Mouse (Mus musculus) neural tube, embryonic 13.5 days (tissue): ENCODE results near the gene Gatad1. TPM values are rescaled to one million over a fixed set of nuclear protein-coding genes. Genes with fewer than 3 reads are reported as not detected.

ENCODE experiments used
- ATAC-seq: fragments of 200-750 bp; cut with Nextera tagmentation; 2 replicates; pipeline ENCODE4 v1.8.0; 2017; ENCODE audit warnings: low read depth, mild to moderate bottlenecking, moderate TSS enrichment, moderate library complexity
- H3K27ac ChIP-seq: fragments of 300-500 bp; sonication (generic); replicated peaks from 2 replicates; pipeline ENCODE4 v1.5.1; 2015; ENCODE audit warnings: moderate library complexity, mild to moderate bottlenecking, inconsistent platforms
- H3K27me3 ChIP-seq: fragments of 300-500 bp; sonication (generic); 2 replicates; pipeline ENCODE4 v1.6.1; 2015; ENCODE audit warnings: mild to moderate bottlenecking, inconsistent platforms
- H3K36me3 ChIP-seq: fragments of 300-500 bp; sonication (generic); 2 replicates; pipeline ENCODE4 v1.6.1; 2015; ENCODE audit warnings: mild to moderate bottlenecking, inconsistent platforms
- H3K4me1 ChIP-seq: fragments of 300-500 bp; sonication (generic); replicated peaks from 2 replicates; pipeline ENCODE4 v1.6.1; 2015; ENCODE audit warnings: inconsistent platforms
- H3K4me2 ChIP-seq: fragments of 300-500 bp; sonication (generic); 2 replicates; pipeline ENCODE4 v1.6.1; 2015; ENCODE audit warnings: inconsistent platforms, mild to moderate bottlenecking, moderate library complexity
- H3K4me3 ChIP-seq: fragments of 300-500 bp; sonication (generic); 2 replicates; pipeline ENCODE4 v1.5.1; 2015; ENCODE audit warnings: mild to moderate bottlenecking, inconsistent platforms
- H3K9ac ChIP-seq: fragments of 300-500 bp; sonication (generic); 2 replicates; pipeline ENCODE4 v1.6.1; 2015; ENCODE audit warnings: moderate library complexity, mild to moderate bottlenecking, inconsistent platforms
- H3K9me3 ChIP-seq: fragments of 300-500 bp; sonication (generic); 2 replicates; pipeline ENCODE4 v1.6.1; 2016; ENCODE audit warnings: inconsistent platforms
- WGBS: fragments of 180-500 bp; shearing (Covaris S2); methylation state at CpG from one replicate; pipeline ENCODE4 v1.1.7; 2015; 5-methylcytosine and 5-hydroxymethylcytosine counted together
- polyA plus RNA-seq: library from polyadenylated mRNA; unstranded; fragments of >200 nt; fragmentation: Nextera tagmentation; extraction: Ambion mirVana; gene quantifications from 2 replicates; pipeline ENCODE4 v1.2.1, GENCODE M21; 2015

Gene Gatad1
- 68.8 TPM in 2 replicates for polyA plus RNA-seq

DNA sequence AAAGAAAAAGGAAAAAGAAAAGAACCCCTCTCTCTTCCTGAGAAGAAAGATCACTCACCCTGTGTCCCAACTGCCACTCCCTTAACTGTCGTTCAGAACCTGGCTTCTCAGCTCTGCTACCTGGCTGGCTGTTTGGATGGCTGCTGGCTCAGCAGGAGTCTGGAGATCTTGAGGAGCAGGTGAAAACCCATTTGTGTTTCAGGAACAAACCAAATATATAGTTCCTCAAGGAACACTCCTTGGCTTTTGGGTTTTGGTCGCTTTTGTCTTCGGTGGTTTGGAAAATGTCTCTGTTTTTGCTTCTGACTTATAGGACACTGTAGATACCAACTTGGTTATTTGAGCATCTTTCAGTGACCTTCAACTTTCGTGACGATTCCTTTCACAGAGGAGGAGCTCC lies at the start of gene Gatad1:
Gene Gatad1 (minus strand): TSS at position 101 of the 400 bp plus-strand sequence.
- H3K4me3 ChIP-seq, result no peak within 1 kb of the TSS
- H3K9me3 ChIP-seq, result no peaks in the 10 kb centered on the region
- H3K27me3 ChIP-seq, result no peaks in the 10 kb centered on the region
- no peaks in the 10 kb centered on the region for H3K36me3 ChIP-seq
- H3K9ac ChIP-seq, result no peak within 1 kb of the TSS
- no peak within 1 kb of the TSS for H3K4me2 ChIP-seq
- no peak for ATAC-seq
- H3K4me1 ChIP-seq, result no peaks in the 10 kb centered on the region
- 77% methylated on average over 5 of the region's 5 CpGs for WGBS
- H3K27ac ChIP-seq, result no peak within 1 kb of the TSS

DNA sequence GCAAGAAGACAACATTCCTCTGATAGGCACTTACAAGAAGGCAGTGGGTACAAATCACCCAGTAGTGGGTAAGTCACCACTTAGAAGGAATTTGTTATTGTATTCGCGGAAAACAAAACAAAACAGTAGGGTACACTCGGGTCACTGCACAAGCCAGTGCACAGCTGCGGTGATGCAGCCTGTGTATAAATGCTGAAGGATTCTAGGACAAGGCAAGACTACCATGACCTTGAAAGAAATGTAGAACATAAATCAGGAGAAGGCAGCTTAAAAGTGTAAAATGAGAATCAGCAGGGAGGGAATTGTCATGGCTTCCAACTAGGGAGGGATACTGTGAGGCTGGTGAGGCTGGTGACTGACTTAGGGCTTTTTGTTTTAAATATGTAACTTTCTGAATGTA lies 45.2 kb upstream of the Gatad1 start:
- Histone ChIP-seq H3K9me3 (peaks cover 3% of the 10 kb centered on the region; the same call in 1 of the 2 replicates), H3K27me3 (no peaks in the 10 kb centered on the region), H3K4me1 (no peaks in the 10 kb centered on the region), H3K36me3 (peaks cover 58% of the 10 kb centered on the region), H3K4me3 (no peak overlapping the region), H3K9ac (no peak overlapping the region), H3K27ac (no peak overlapping the region), H3K4me2 (no peak overlapping the region)
- no peak for ATAC-seq
- WGBS, result 33% methylated on average over 4 of the region's 4 CpGs

DNA sequence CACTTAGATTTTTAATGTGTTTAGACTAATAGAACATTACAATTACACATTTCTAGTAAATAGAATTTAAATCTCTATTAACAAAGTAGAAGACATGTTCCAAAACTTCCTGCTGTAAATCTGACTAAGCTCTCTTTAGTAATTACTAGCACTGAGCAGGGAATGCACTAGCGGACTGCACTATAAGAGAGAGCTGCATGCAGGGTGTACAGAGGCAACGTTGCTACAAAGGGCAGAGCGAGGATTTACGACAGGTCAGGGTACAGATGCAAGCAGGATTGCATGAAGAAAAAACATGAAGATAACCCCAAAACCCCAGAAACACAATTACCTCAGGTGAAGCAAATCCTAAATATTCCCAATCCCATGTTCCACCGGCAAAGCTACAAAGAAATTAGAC lies 43.0 kb upstream of the Gatad1 start:
- Histone ChIP-seq H3K4me2 (no peak overlapping the region), H3K36me3 (peaks cover 70% of the 10 kb centered on the region), H3K27me3 (no peaks in the 10 kb centered on the region), H3K4me1 (no peaks in the 10 kb centered on the region), H3K27ac (no peak overlapping the region), H3K9ac (no peak overlapping the region), H3K9me3 (peaks cover 3% of the 10 kb centered on the region; the same call in 1 of the 2 replicates), H3K4me3 (no peak overlapping the region)
- 74% methylated on average over 5 of the region's 5 CpGs for WGBS
- no peak for ATAC-seq

- Histone ChIP-seq H3K27ac (no peak overlapping the region), H3K4me3 (no peak overlapping the region), H3K4me1 (no peaks in the 10 kb centered on the region), H3K9me3 (peaks cover 3% of the 10 kb centered on the region; the same call in 1 of the 2 replicates), H3K4me2 (no peak overlapping the region), H3K9ac (no peak overlapping the region), H3K36me3 (peaks cover 85% of the 10 kb centered on the region), H3K27me3 (no peaks in the 10 kb centered on the region)
- 79% methylated on average over 3 of the region's 3 CpGs for WGBS
- ATAC-seq, result no peak
Measured at GRCm38 (mm10) chr5:3696031-3696430, 39.0 kb upstream of the Gatad1 start.

DNA sequence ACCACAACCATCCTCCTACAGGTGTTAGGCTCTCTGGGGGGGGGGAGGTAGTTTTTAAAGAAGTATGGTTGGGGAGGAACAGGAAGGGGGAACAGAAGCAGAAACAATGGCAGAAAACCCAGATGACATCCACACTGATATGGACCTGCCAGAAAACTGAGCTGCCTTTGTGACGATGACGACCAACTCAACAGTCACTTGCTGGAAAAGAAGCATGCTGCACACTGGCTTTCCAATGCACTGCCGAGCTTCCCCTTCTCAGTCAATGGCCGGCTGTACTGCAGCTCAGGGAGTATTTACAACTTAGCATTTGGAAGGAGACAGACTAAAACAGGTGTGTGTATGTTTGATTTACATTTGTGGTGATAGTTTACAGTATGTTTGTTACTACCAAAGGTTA lies 38.2 kb upstream of the Gatad1 start:
- no peak overlapping the region for H3K27ac ChIP-seq
- H3K27me3 ChIP-seq, result no peaks in the 10 kb centered on the region
- H3K4me2 ChIP-seq, result no peak overlapping the region
- H3K9ac ChIP-seq, result no peak overlapping the region
- no peak for ATAC-seq
- H3K4me1 ChIP-seq, result no peaks in the 10 kb centered on the region
- peaks cover 81% of the 10 kb centered on the region for H3K36me3 ChIP-seq
- 88% methylated on average over 4 of the region's 4 CpGs for WGBS
- peaks cover 3% of the 10 kb centered on the region; the same call in 1 of the 2 replicates for H3K9me3 ChIP-seq
- H3K4me3 ChIP-seq, result no peak overlapping the region

DNA sequence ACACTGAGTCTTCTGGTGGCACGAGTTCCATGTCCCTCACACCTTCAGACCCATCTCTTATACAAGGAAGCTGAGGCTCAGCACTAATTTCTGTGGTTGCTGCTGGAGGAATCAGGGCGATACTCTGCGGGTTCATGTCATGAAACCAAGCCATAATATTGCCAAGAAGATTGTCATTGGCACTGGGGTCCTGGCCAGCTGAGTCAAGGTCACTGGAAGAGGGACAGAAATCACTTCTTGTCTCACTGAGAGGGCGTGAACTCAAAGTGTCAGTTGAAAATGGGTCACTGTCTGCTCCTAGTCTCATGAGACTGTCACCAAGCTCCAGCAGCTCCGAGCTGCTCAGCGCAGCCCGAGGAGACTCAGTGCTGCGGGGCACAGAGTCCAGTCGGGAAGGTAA lies 36.0 kb upstream of the Gatad1 start:
- Histone ChIP-seq H3K9me3 (peaks cover under 1% of the 10 kb centered on the region; the same call in 1 of the 2 replicates), H3K27me3 (no peaks in the 10 kb centered on the region), H3K4me1 (no peaks in the 10 kb centered on the region), H3K36me3 (peaks cover 85% of the 10 kb centered on the region), H3K4me2 (no peak overlapping the region), H3K4me3 (no peak overlapping the region), H3K9ac (no peak overlapping the region), H3K27ac (no peak overlapping the region)
- no peak for ATAC-seq
- WGBS, result 96% methylated on average over 9 of the region's 9 CpGs

- Histone ChIP-seq H3K9ac (no peak overlapping the region), H3K36me3 (peaks cover 74% of the 10 kb centered on the region)
- WGBS, result 97% methylated on average over 3 of the region's 3 CpGs
Measured at GRCm38 (mm10) chr5:3691283-3691682, 34.3 kb upstream of the Gatad1 start.

GRCm38 (mm10) chr5:3688298-3688697 lies 31.3 kb upstream of the Gatad1 start:
- 93% methylated on average over 8 of the region's 8 CpGs for WGBS
- no peak for ATAC-seq
- no peaks in the 10 kb centered on the region for H3K9me3 ChIP-seq

More at GRCm38 (mm10) chr5:3691283-3691682, 34.3 kb upstream of the Gatad1 start:
- ATAC-seq, result no peak
- no peaks in the 10 kb centered on the region for H3K9me3 ChIP-seq
- H3K4me2 ChIP-seq, result no peak overlapping the region
- no peaks in the 10 kb centered on the region for H3K4me1 ChIP-seq
- H3K4me3 ChIP-seq, result no peak overlapping the region
- no peak overlapping the region for H3K27ac ChIP-seq
- H3K27me3 ChIP-seq, result no peaks in the 10 kb centered on the region

GRCm38 (mm10) chr5:3669938-3670554 lies 13.1 kb upstream of the Gatad1 start:
- 93% methylated on average over 6 of the region's 6 CpGs for WGBS
- Histone ChIP-seq H3K9me3 (no peaks in the 10 kb centered on the region), H3K4me2 (no peak overlapping the region), H3K9ac (no peak overlapping the region), H3K4me1 (no peaks in the 10 kb centered on the region), H3K36me3 (no peaks in the 10 kb centered on the region), H3K27ac (no peak overlapping the region), H3K27me3 (no peaks in the 10 kb centered on the region), H3K4me3 (no peak overlapping the region)
- no peak for ATAC-seq

More at GRCm38 (mm10) chr5:3688298-3688697, 31.3 kb upstream of the Gatad1 start:
- Histone ChIP-seq H3K27ac (no peak overlapping the region), H3K9ac (no peak overlapping the region), H3K4me3 (no peak overlapping the region), H3K4me2 (no peak overlapping the region), H3K36me3 (peaks cover 47% of the 10 kb centered on the region), H3K27me3 (no peaks in the 10 kb centered on the region), H3K4me1 (no peaks in the 10 kb centered on the region)

GRCm38 (mm10) chr5:3666585-3666984 lies 9.6 kb upstream of the Gatad1 start:
- Histone ChIP-seq H3K9ac (no peak overlapping the region), H3K27ac (no peak overlapping the region), H3K4me3 (no peak overlapping the region), H3K4me2 (no peak overlapping the region), H3K36me3 (no peaks in the 10 kb centered on the region), H3K4me1 (no peaks in the 10 kb centered on the region), H3K27me3 (no peaks in the 10 kb centered on the region), H3K9me3 (no peaks in the 10 kb centered on the region)
- WGBS, result 88% methylated on average over 12 of the region's 12 CpGs
- ATAC-seq, result no peak

DNA sequence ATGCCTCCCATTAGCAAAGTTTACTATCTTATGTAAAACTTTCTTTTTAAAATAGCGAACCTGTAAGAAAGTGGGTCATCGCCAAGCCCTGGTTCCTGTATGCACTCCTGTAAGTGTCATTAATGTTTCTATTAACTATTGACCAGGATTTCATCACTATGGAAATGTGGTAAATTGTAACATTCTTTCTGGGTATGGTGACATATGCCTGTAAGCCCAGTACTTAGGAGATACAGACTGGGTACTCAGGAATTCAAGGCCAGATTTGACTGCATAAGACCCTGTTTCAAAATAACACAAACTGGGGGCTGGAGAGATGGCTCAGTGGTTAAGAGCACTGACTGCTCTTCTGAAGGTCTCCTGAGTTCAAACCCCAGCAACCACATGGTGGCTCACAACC lies 8.2 kb upstream of the Gatad1 start:
- Histone ChIP-seq H3K9me3 (no peaks in the 10 kb centered on the region), H3K36me3 (no peaks in the 10 kb centered on the region), H3K27me3 (no peaks in the 10 kb centered on the region), H3K4me3 (no peak overlapping the region), H3K27ac (no peak overlapping the region), H3K9ac (no peak overlapping the region), H3K4me2 (no peak overlapping the region), H3K4me1 (no peaks in the 10 kb centered on the region)
- WGBS, result 96% methylated on average over 2 of the region's 2 CpGs
- ATAC-seq, result no peak

DNA sequence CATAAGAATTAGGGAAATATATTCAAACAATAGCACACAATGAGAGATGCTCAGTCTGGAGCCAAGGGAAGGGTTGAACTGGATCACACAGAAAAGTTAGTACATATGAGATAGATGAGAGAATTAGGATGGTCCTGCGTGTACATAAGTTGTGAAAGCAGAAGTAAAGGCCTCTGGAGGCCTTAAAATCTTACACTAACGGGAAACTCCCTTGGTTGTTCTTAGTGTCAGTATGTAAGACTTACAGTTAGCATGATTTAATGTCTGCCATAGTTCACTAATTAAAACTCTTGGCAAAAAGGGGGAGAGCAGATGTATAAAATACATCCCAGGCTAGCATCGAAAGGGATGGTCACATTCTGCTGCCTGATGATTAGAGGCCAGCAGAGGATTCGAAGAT lies 3.2 kb downstream of the Gatad1 start:
- Histone ChIP-seq H3K4me1 (no peaks in the 10 kb centered on the region), H3K4me3 (no peak overlapping the region)
- 91% methylated on average over 4 of the region's 4 CpGs for WGBS

More for the DNA sequence above, 3.2 kb downstream of the Gatad1 start:
- H3K9me3 ChIP-seq, result no peaks in the 10 kb centered on the region
- no peak overlapping the region for H3K4me2 ChIP-seq
- H3K36me3 ChIP-seq, result no peaks in the 10 kb centered on the region
- no peak overlapping the region for H3K9ac ChIP-seq
- no peaks in the 10 kb centered on the region for H3K27me3 ChIP-seq
- ATAC-seq, result no peak
- H3K27ac ChIP-seq, result no peak overlapping the region
